Mouse (Mus musculus) thymus, adult 2 months (tissue): ENCODE data around the gene Hsd3b1. TPM values are rescaled to one million over a fixed set of nuclear protein-coding genes. Genes with fewer than 3 reads are reported as not detected.

Source experiments
- DNase-seq: peaks from one replicate; pipeline ENCODE4 v3.0.0; 2021
- H3K27ac ChIP-seq: fragments of 200-500 bp; 2 replicates; pipeline ENCODE4 v1.5.1; 2012; ENCODE audit warnings: low read length, control low read depth; ENCODE audit not compliant: control insufficient read depth, insufficient read depth
- H3K27me3 ChIP-seq: fragments of 200-500 bp; 2 replicates; pipeline ENCODE4 v1.6.1; 2012; ENCODE audit warnings: mild to moderate bottlenecking, low read length, moderate library complexity, mixed read lengths; ENCODE audit not compliant: control insufficient read depth, insufficient read depth
- H3K36me3 ChIP-seq: fragments of 200-500 bp; 2 replicates; pipeline ENCODE4 v1.6.1; 2012; ENCODE audit warnings: mild to moderate bottlenecking, low read length, moderate library complexity; ENCODE audit not compliant: control insufficient read depth, insufficient read depth
- H3K4me1 ChIP-seq: fragments of 200-500 bp; replicated peaks from 2 replicates; pipeline ENCODE4 v1.6.1; 2012; ENCODE audit warnings: low read length; ENCODE audit not compliant: control insufficient read depth, insufficient read depth
- H3K4me3 ChIP-seq: fragments of 200-500 bp; 2 replicates; pipeline ENCODE4 v1.5.1; 2012; ENCODE audit warnings: mild to moderate bottlenecking, low read length, control low read depth, moderate library complexity; ENCODE audit not compliant: control insufficient read depth, insufficient read depth
- CTCF ChIP-seq: fragments of 200-500 bp; IDR thresholded peaks from 2 replicates; pipeline ENCODE4 v1.5.1; 2012; ENCODE audit warnings: mild to moderate bottlenecking, control low read depth, low read length, moderate library complexity, borderline replicate concordance; ENCODE audit not compliant: control insufficient read depth, poor library complexity, insufficient read depth; ENCODE audit errors: extremely low read depth
- POLR2A ChIP-seq: fragments of 200-500 bp; IDR thresholded peaks from 2 replicates; pipeline ENCODE4 v1.6.1; 2012; ENCODE audit warnings: mild to moderate bottlenecking, low read length, control low read depth, moderate library complexity; ENCODE audit not compliant: control insufficient read depth, poor library complexity, insufficient read depth; ENCODE audit errors: extremely low read depth
- WGBS: fragments of 180-500 bp; shearing (Covaris S2); methylation state at CpG from one replicate; pipeline ENCODE4 v1.1.7; 2018; 5-methylcytosine and 5-hydroxymethylcytosine counted together
- polyA plus RNA-seq: library from polyadenylated mRNA; depleted of rRNA; stranded (reverse); fragments of >200 nt; gene quantifications from 2 replicates; pipeline ENCODE4 v1.2.3, GENCODE M21; 2012; rRNA removed

The Hsd3b1 gene
- 0.08 and 0.70 TPM in 2 replicates for polyA plus RNA-seq

DNA sequence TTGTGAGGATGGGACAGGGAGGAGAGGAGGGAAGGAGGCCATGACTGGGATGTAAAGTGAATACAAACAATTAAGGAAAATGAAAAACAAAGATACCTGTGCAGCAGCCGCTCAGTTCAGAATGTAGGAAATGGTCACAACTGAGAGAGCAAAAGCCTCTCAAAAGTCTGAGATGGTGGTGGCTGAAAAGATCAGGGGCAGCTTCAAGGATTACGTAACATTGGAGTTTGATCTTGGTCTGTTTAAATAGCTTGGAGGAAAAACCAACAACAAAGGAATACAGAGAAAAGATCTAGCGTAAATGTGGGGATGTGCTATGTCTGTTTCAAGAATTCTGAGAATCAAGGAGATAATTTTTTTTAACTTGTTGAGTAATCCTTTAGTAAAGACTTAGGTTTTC is at the start of gene Hsd3b1:
TSS of gene Hsd3b1 (minus strand) at position 219 of the 400 bp plus-strand sequence.
- Histone ChIP-seq H3K4me3 (no peak within 1 kb of the TSS), H3K36me3 (no peaks in the 10 kb centered on the region), H3K4me1 (no peaks in the 10 kb centered on the region), H3K27ac (no peak within 1 kb of the TSS), H3K27me3 (no peaks in the 10 kb centered on the region)
- WGBS, result 89% methylated on average over 3 of the region's 3 CpGs
- TF ChIP-seq POLR2A, result no peak
- no peak for TF ChIP-seq CTCF
- DNase-seq, result no peak

- H3K36me3 ChIP-seq, result no peaks in the 10 kb centered on the region
- H3K27me3 ChIP-seq, result no peaks in the 10 kb centered on the region
- TF ChIP-seq CTCF (no peak), POLR2A (no peak)
- 89% methylated on average over 2 of the region's 2 CpGs for WGBS
- no peak overlapping the region for H3K27ac ChIP-seq
- H3K4me3 ChIP-seq, result no peak overlapping the region
- no peak for DNase-seq
- H3K4me1 ChIP-seq, result no peaks in the 10 kb centered on the region
Observed at GRCm38 (mm10) chr3:98897606-98898005, 38.0 kb upstream of the Hsd3b1 start.

DNA sequence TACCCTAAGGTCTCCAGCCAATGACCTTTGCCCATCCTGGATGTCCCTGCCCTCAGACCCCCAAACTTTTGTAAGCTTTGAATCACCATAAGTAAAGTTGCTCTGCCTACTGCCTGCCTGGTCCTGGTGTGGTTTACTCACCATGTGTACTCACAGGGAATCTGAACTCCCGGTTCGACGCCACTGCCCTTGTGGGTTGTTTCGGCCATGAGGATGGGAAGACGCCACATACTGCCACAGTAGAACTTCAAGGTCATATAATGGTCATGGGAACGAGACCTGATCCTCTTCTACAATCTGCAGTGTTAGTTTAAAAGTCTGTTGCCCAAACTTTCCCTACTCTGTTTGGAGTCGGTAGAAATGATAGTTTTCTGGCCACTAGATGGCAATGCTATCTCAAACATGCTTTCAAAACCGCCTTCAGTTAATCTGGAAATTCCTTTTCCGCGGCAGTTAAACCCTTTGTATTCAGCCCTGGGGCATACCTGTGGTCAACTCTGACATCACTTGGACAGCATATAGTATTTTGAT is 35.5 kb upstream of the Hsd3b1 start:
- TF ChIP-seq CTCF, result no peak
- TF ChIP-seq POLR2A, result no peak
- no peaks in the 10 kb centered on the region for H3K4me1 ChIP-seq
- no peaks in the 10 kb centered on the region for H3K36me3 ChIP-seq
- no peaks in the 10 kb centered on the region for H3K27me3 ChIP-seq
- H3K27ac ChIP-seq, result no peak overlapping the region
- DNase-seq, result no peak
- no peak overlapping the region for H3K4me3 ChIP-seq
- 49% methylated on average over 10 of the region's 10 CpGs for WGBS

DNA sequence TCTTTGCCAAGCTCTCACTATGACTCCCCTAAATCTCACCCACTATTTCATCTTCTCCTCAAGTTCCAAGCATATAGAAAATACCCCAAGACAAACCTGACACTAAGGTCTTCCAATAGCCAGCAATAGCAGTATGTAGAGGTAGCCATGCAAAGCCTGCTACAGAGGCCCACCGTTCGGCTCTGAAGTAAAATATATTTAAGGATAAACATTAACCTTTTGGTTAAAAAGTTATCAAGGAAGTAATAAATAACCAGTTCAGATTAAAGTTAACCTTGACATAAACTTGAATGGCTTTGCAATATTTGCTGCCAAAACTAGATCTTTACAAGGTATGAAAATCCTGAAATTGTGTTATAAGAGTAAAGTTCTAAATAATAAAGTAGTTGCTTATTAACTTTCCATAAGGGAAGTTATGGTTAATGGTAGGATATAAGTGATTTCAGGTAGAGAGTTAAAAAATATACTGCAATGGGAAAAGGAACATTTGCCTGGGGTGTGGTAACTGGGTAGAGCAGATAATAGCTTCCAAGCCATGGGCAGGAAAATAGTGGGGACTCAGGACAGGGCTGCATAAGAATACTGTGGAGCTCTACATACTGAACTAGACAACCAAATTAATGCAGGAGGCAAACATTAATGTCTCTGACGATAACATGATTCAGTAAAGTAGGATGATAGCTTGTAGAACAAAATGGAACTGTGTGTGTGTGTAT is 33.6 kb upstream of the Hsd3b1 start, which contains the start of gene Hao2:
TSS of gene Hao2 (minus strand) at position 183 of the 716 bp plus-strand sequence.
- TF ChIP-seq CTCF, result no peak
- TF ChIP-seq POLR2A, result no peak
- DNase-seq, result no peak
- WGBS, result 88% methylated on average over 3 of the region's 3 CpGs
- Histone ChIP-seq H3K4me1 (no peaks in the 10 kb centered on the region), H3K27ac (no peak within 1 kb of the TSS), H3K4me3 (no peak within 1 kb of the TSS), H3K36me3 (no peaks in the 10 kb centered on the region), H3K27me3 (no peaks in the 10 kb centered on the region)

GRCm38 (mm10) chr3:98890430-98890829 is 30.8 kb upstream of the Hsd3b1 start:
- Histone ChIP-seq H3K4me3 (no peak overlapping the region), H3K36me3 (no peaks in the 10 kb centered on the region), H3K27ac (no peak overlapping the region), H3K27me3 (no peaks in the 10 kb centered on the region), H3K4me1 (no peaks in the 10 kb centered on the region)
- no peak for TF ChIP-seq CTCF
- no peak for TF ChIP-seq POLR2A
- no peak for DNase-seq
- WGBS, result 91% methylated on average over 4 of the region's 4 CpGs

DNA sequence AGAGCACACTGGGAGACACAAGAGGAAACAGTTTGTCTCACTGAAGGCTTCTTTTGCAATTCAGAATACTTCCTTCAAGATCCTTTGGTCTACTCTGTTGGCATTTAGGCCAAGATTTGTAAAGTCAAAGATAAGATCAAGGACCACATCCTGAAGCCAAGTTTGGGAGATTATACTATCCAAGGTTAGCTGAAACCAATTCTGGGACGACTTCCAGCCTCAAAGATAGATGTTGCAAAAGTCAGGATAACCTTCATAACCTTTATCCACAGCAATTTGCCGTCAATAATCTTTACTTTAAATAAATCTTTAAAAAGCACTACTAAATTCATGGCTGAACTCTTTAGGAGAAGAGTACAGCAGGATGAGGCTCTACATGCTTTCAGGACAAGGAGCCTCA is 28.6 kb upstream of the Hsd3b1 start:
- H3K27me3 ChIP-seq, result no peaks in the 10 kb centered on the region
- WGBS, result 72% methylated on average over 2 of the region's 2 CpGs

DNA sequence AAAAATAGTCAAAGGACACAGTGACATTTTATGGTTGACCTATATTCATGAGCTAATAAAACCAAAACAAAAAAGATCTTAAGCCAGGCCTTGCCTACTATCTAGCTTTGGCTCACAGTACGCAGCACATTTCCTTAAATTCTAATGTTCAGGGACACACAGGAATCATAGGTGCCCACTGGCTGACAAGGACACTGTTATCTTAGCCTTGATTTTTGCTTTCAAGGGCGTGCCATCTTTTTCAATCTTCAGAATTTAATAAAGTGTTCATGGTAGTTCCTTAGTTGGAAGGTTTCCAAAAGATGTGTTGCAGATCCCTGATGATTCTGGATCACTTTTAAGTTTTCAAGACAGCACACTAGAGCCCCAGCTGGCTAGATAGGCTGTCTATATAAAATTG is 21.2 kb upstream of the Hsd3b1 start:
- Histone ChIP-seq H3K27ac (no peak overlapping the region), H3K4me1 (no peaks in the 10 kb centered on the region), H3K27me3 (no peaks in the 10 kb centered on the region), H3K4me3 (no peak overlapping the region), H3K36me3 (no peaks in the 10 kb centered on the region)
- 91% methylated on average over 2 of the region's 2 CpGs for WGBS
- DNase-seq, result no peak
- TF ChIP-seq CTCF (no peak), POLR2A (no peak)

More for the DNA sequence above, 28.6 kb upstream of the Hsd3b1 start:
- Histone ChIP-seq H3K4me1 (no peaks in the 10 kb centered on the region), H3K4me3 (no peak overlapping the region), H3K36me3 (no peaks in the 10 kb centered on the region), H3K27ac (no peak overlapping the region)
- DNase-seq, result no peak
- no peak for TF ChIP-seq POLR2A
- no peak for TF ChIP-seq CTCF
